Mouse (Mus musculus) thymus, adult 2 months (tissue): ENCODE data around the gene Tstd1. TPM values are rescaled to one million over a fixed set of nuclear protein-coding genes. Genes with fewer than 3 reads are reported as not detected.
A peak's percentile ranks its signal among the peaks of the same experiment; 100 is the strongest.

Experiments used
- DNase-seq: peaks from one replicate; pipeline ENCODE4 v3.0.0; 2021
- H3K27ac ChIP-seq: fragments of 200-500 bp; 2 replicates; pipeline ENCODE4 v1.5.1; 2012; ENCODE audit warnings: low read length, control low read depth; ENCODE audit not compliant: control insufficient read depth, insufficient read depth
- H3K27me3 ChIP-seq: fragments of 200-500 bp; 2 replicates; pipeline ENCODE4 v1.6.1; 2012; ENCODE audit warnings: mild to moderate bottlenecking, low read length, moderate library complexity, mixed read lengths; ENCODE audit not compliant: control insufficient read depth, insufficient read depth
- H3K36me3 ChIP-seq: fragments of 200-500 bp; 2 replicates; pipeline ENCODE4 v1.6.1; 2012; ENCODE audit warnings: mild to moderate bottlenecking, low read length, moderate library complexity; ENCODE audit not compliant: control insufficient read depth, insufficient read depth
- H3K4me1 ChIP-seq: fragments of 200-500 bp; replicated peaks from 2 replicates; pipeline ENCODE4 v1.6.1; 2012; ENCODE audit warnings: low read length; ENCODE audit not compliant: control insufficient read depth, insufficient read depth
- H3K4me3 ChIP-seq: fragments of 200-500 bp; 2 replicates; pipeline ENCODE4 v1.5.1; 2012; ENCODE audit warnings: mild to moderate bottlenecking, low read length, control low read depth, moderate library complexity; ENCODE audit not compliant: control insufficient read depth, insufficient read depth
- CTCF ChIP-seq: fragments of 200-500 bp; IDR thresholded peaks from 2 replicates; pipeline ENCODE4 v1.5.1; 2012; ENCODE audit warnings: mild to moderate bottlenecking, control low read depth, low read length, moderate library complexity, borderline replicate concordance; ENCODE audit not compliant: control insufficient read depth, poor library complexity, insufficient read depth; ENCODE audit errors: extremely low read depth
- POLR2A ChIP-seq: fragments of 200-500 bp; IDR thresholded peaks from 2 replicates; pipeline ENCODE4 v1.6.1; 2012; ENCODE audit warnings: mild to moderate bottlenecking, low read length, control low read depth, moderate library complexity; ENCODE audit not compliant: control insufficient read depth, poor library complexity, insufficient read depth; ENCODE audit errors: extremely low read depth
- WGBS: fragments of 180-500 bp; shearing (Covaris S2); methylation state at CpG from one replicate; pipeline ENCODE4 v1.1.7; 2018; 5-methylcytosine and 5-hydroxymethylcytosine counted together
- polyA plus RNA-seq: library from polyadenylated mRNA; depleted of rRNA; stranded (reverse); fragments of >200 nt; gene quantifications from 2 replicates; pipeline ENCODE4 v1.2.3, GENCODE M21; 2012

Gene Tstd1
- polyA plus RNA-seq, 1 experiment = 6.1 TPM

DNA sequence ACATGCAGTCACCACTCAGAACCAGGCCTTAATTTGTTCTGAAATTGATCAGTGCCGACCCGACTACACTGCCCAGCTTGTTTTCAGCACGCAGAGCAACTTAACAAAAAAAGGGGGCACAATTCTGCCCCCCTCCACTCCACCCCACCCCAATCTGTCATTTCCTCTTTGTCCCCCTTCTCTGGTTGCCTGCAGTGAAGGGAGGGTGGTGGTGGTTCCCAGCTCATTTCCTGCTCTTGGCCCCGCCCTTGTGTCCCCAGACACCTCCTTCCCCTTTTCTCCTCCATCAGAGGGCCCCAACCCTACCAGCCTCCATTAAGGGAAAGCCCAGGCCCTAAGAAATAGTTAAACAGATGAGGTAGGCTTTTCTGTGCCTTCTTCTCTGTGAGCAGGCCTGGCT is 28.6 kb upstream of the Tstd1 start:
- peaks cover 38% of the 10 kb centered on the region for H3K4me1 ChIP-seq
- peaks cover 15% of the 10 kb centered on the region; the same call in 1 of the 2 replicates for H3K36me3 ChIP-seq
- no peaks in the 10 kb centered on the region for H3K27me3 ChIP-seq
- TF ChIP-seq CTCF = no peak
- TF ChIP-seq POLR2A = no peak
- peak; percentile 80 for DNase-seq
- WGBS = 3% methylated on average over 4 of the region's 4 CpGs
- peak overlapping the region; percentile 84 for H3K4me3 ChIP-seq
- peak overlapping the region; percentile 96 for H3K27ac ChIP-seq

GRCm38 (mm10) chr1:171401821-171402220 is 16.9 kb upstream of the Tstd1 start:
- TF ChIP-seq POLR2A (no peak), CTCF (no peak)
- WGBS = 99% methylated on average over 4 of the region's 4 CpGs
- no peak for DNase-seq
- H3K27me3 ChIP-seq = no peaks in the 10 kb centered on the region
- no peak overlapping the region for H3K4me3 ChIP-seq
- H3K36me3 ChIP-seq = peaks cover 95% of the 10 kb centered on the region
- H3K27ac ChIP-seq = no peak overlapping the region
- H3K4me1 ChIP-seq = no peaks in the 10 kb centered on the region

- no peaks in the 10 kb centered on the region for H3K4me1 ChIP-seq
- H3K36me3 ChIP-seq = peaks cover 94% of the 10 kb centered on the region
- 95% methylated on average over 9 of the region's 9 CpGs for WGBS
- DNase-seq = no peak
- TF ChIP-seq CTCF (no peak), POLR2A (no peak)
- no peak overlapping the region for H3K27ac ChIP-seq
- H3K27me3 ChIP-seq = no peaks in the 10 kb centered on the region
- no peak overlapping the region for H3K4me3 ChIP-seq
These were observed 15.7 kb upstream of the Tstd1 start for GRCm38 (mm10) chr1:171402991-171403390.

DNA sequence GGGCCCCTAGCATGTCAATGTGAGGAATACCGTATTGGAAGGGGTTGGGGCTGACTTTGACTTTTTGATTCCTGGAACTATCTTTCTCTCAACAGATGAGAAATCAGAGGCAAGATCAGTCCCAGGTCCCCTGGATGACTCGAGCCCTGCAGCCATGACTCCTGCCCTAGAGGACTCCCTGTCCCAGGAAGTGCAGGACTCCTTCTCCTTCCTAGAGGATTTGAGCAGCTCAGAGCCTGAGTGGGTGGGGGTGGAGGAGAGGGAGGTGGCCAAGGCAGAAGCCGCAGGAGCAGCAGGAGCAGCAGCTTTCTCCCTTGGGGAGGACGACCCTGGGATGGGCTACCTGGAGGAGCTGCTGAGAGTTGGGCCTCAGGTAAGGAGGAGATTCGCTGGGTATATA is 11.4 kb upstream of the Tstd1 start:
- no peak for DNase-seq
- H3K36me3 ChIP-seq = peaks cover 58% of the 10 kb centered on the region
- no peak overlapping the region for H3K27ac ChIP-seq
- no peak overlapping the region for H3K4me3 ChIP-seq
- TF ChIP-seq CTCF (no peak), POLR2A (no peak)
- 95% methylated on average over 5 of the region's 5 CpGs for WGBS
- no peaks in the 10 kb centered on the region for H3K27me3 ChIP-seq
- no peaks in the 10 kb centered on the region for H3K4me1 ChIP-seq

GRCm38 (mm10) chr1:171410231-171410630 is 8.4 kb upstream of the Tstd1 start:
- no peak for DNase-seq
- Histone ChIP-seq H3K4me3 (no peak overlapping the region), H3K27ac (no peak overlapping the region), H3K4me1 (peaks cover 6% of the 10 kb centered on the region), H3K36me3 (peaks cover 29% of the 10 kb centered on the region), H3K27me3 (no peaks in the 10 kb centered on the region)
- TF ChIP-seq POLR2A (no peak), CTCF (no peak)
- 96% methylated on average over 1 of the region's 1 CpGs for WGBS

GRCm38 (mm10) chr1:171410947-171411484 is 7.7 kb upstream of the Tstd1 start, which contains the start of gene Usf1:
Usf1 (plus strand) TSS chr1:171411313.
- under 1% methylated on average over 36 of the region's 36 CpGs for WGBS

GRCm38 (mm10) chr1:171411492-171411941 is 7.2 kb upstream of the Tstd1 start:
- no peak for DNase-seq
- Histone ChIP-seq H3K4me1 (peaks cover 6% of the 10 kb centered on the region), H3K36me3 (peaks cover 29% of the 10 kb centered on the region), H3K27ac (peak overlapping the region; percentile 71), H3K4me3 (peak overlapping the region; percentile 90), H3K27me3 (no peaks in the 10 kb centered on the region)
- TF ChIP-seq POLR2A (no peak), CTCF (no peak)
- under 1% methylated on average over 39 of the region's 39 CpGs for WGBS

More at GRCm38 (mm10) chr1:171410947-171411484, 7.7 kb upstream of the Tstd1 start, which contains the start of gene Usf1:
- peaks cover 29% of the 10 kb centered on the region for H3K36me3 ChIP-seq
- H3K4me1 ChIP-seq = peaks cover 6% of the 10 kb centered on the region
- DNase-seq = peak; percentile 96
- H3K4me3 ChIP-seq = peak within 1 kb of the TSS; percentile 90
- H3K27ac ChIP-seq = peak within 1 kb of the TSS; percentile 71
- no peaks in the 10 kb centered on the region for H3K27me3 ChIP-seq
- TF ChIP-seq POLR2A = peak; percentile 80; the same call in 1 of the 2 replicates
- TF ChIP-seq CTCF = peak; percentile 53; the same call in 1 of the 2 replicates
